Mouse (Mus musculus): ENCODE results near the gene Ifit3.

- TF ChIP-seq POLR2A (IDR thresholded peaks at IDR 0.05; ENCODE audit: control insufficient read depth, extremely low read depth, insufficient read depth, low read length, poor library complexity) = no peak
- TF ChIP-seq CTCF (IDR thresholded peaks at IDR 0.05; ENCODE audit: borderline replicate concordance, control insufficient read depth, extremely low read depth, insufficient read depth, low read length, poor library complexity) = no peak
These were observed 43.9 kb upstream of the Ifit3 start for GRCm38 (mm10) chr19:34539422-34539821.

All from thymus, adult 2 months (tissue).